Mouse (Mus musculus) heart, postnatal 0 days (tissue): Measurements from ENCODE around the gene Dlk1.

Experiments
- CTCF ChIP-seq: IDR thresholded peaks from 2 replicates; pipeline ENCODE4 v1.5.1; 2016; ENCODE audit warnings: antibody characterized with exemption, control low read depth, low read depth
- EP300 ChIP-seq: IDR thresholded peaks from 2 replicates; pipeline ENCODE4 v1.6.1; 2016; ENCODE audit warnings: antibody characterized with exemption, low read depth

GRCm38 (mm10) chr12:109510247-109510646 lies 57.6 kb downstream of the Dlk1 start:
- TF ChIP-seq CTCF: no peak
- TF ChIP-seq EP300: no peak
